Mouse (Mus musculus): ENCODE measurements at regions not wholly inside any gene's neighbourhood (a gene's known extent, or its start where the extent isn't known, plus 50 kb on each side); places are given as distances from the start of the nearest gene placed in this dataset.

DNA sequence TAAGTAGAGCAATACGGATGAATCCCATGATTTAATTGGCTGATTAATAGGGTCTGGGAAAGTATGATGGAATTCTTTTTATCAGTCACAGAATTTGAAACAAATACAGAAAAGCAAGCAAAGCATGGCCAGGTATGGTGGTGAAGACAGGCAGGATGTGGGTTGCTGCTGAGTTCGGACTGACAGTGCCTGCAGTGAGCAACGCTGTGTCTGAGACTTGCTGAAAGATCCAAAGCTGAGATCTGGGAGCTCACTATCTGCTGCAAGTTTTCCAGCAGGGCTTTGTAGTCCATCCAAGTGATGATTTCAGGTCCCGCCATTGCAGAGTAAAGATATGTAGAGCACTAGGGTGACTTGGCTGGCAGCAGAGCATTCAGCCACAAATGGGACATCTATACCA is 189.3 kb upstream of the Ahr start:
- no peak for TF ChIP-seq POLR2A (IDR thresholded peaks at IDR 0.05; ENCODE audit: insufficient read length, low read depth)
- TF ChIP-seq REST (IDR thresholded peaks at IDR 0.05; ENCODE audit: insufficient read depth, insufficient read length) = no peak
- TF ChIP-seq MYOG (IDR thresholded peaks at IDR 0.05; ENCODE audit: control insufficient read depth in 1 of 3, insufficient read depth in 1 of 3, insufficient read length in 2 of 3, low read depth in 2 of 3) = no peak
- TF ChIP-seq MYOD1 (IDR thresholded peaks at IDR 0.05; ENCODE audit: control insufficient read depth in 1 of 3, insufficient read length in 2 of 3, low read depth in 2 of 3) = no peak
- no peak for TF ChIP-seq SRF (IDR thresholded peaks at IDR 0.05; ENCODE audit: control insufficient read depth, insufficient read length, low read depth)
- no peak for TF ChIP-seq USF1 (IDR thresholded peaks at IDR 0.05; ENCODE audit: low read depth)
- TF ChIP-seq POLR2AphosphoS2 (IDR thresholded peaks at IDR 0.05; ENCODE audit: insufficient read length, low read depth) = no peak
- no peak for TF ChIP-seq E2F4 (IDR thresholded peaks at IDR 0.05; ENCODE audit: insufficient read depth)
- TF ChIP-seq MAX (IDR thresholded peaks at IDR 0.05; ENCODE audit: low read depth) = no peak
- TF ChIP-seq TCF3 (IDR thresholded peaks at IDR 0.05; ENCODE audit: insufficient read length, low read depth) = no peak
- TF ChIP-seq CEBPB (IDR thresholded peaks at IDR 0.05; ENCODE audit: insufficient read depth, poor library complexity, severe bottlenecking) = no peak

Data from myocyte (in vitro differentiated cells).